Mouse (Mus musculus) frontal cortex, postnatal 14 days (tissue): Measurements from ENCODE around the gene Nlrp3.

ENCODE experiments used
- DNase-seq, 2 experiments: peaks; one replicate each; pipeline ENCODE4 v3.0.0; 2022; ENCODE audit warnings: low spot score in 2 of 2

Nlrp3 gene

DNA sequence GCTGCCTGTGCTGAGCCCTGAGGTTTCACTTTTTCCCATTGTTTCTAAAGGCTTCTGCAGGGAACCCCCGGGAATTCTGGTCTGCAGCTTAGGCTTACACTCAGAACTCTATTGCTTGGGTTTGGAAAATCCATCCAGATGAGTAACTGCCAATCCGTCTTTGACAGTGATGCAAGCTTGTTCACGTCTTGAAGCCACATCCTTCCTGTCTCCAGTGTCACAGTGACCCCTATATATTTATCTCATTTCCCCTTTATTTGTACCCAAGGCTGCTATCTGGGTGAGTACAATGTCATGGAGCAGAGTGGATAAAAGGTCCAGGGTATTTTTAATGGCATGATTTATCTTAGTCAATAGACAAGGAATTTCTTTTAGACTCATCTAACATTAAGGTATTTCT, at the start of gene Nlrp3:
Gene Nlrp3, plus strand, starts transcription at position 245 of the 400 bp plus-strand sequence.
- no peak for DNase-seq

DNA sequence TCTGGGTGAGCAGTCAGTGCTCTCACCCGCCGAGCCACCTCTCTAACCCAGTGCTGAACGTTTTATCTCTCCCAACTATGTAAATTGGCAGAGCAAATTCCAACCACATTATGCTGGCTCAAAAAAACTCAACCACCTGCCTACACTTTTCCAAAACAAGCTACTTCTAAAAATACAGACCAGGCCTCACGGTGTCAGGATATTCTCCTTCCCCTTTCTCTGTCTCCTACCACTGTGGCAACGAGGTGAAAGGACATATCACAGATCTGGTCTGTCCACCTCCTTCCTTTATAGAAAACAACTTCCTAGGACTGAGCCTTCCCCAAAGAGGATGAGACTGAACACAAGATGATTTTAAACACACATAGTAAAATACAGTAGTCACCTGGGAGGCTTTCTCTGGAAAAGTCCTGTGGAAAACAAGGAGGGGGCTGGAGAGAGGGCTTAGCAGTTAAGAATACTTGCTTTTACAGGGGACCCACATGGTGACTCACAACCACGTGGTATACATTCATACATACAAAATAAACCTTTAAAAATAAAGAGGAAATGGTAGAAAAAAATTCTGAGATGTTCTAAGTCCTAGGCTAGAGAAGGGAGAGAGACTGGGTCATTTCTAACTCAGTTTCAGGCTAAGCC, 44.6 kb upstream of the Nlrp3 start:
- no peak for DNase-seq

DNA sequence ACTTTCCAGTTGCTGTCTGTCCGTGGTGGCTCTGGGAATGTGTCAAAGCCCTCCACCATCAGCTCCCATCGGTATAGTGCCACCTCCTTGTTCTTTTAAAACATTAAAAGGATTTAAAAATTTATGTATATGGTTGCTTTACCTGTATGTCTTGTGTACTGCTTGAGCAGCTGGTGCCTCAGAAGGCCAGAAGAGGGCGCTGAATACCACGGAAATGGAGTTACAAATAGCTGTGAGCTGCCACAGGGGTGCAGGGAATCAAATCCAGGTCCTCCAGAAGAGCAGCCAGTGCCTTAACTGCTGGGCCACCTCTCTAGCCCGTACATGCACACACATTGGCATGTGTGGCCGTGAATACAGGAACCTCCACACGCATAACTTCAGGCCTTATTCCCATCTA, 43.6 kb upstream of the Nlrp3 start:
- no peak for DNase-seq

DNA sequence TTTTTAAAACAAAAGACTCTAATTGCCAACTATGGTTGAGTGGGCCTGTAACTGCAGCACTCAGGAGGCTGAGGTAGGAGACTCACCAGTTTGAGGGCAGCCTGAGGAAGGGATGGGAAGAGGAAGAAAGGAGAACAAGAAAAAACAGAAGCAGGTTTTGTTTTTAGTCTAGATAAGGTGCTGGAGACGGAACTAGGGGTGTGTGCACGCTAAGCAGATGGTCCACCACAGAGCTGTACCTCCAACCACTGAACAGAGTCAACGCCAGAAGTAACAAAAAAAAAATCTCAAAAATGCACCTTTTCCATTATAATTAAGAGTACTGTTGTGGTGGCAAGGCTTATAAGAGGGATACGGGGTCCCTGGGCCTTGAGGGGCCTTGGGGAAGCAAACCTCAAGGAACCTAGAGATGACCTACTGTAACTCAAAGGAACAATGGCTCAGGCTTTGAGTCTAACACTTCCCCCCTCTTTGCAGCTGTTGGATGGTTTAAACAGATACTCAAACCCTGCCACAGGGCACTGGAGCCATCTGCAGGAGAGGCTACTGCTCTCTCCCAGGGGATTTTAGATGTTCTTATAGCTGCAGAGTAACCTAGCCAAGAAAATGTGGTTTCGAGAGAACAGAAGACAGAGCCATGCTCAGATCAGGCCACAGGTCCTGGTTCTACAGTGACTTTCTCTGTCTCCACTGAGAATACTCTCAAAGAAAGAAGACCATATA, 39.2 kb upstream of the Nlrp3 start:
- no peak for DNase-seq

DNA sequence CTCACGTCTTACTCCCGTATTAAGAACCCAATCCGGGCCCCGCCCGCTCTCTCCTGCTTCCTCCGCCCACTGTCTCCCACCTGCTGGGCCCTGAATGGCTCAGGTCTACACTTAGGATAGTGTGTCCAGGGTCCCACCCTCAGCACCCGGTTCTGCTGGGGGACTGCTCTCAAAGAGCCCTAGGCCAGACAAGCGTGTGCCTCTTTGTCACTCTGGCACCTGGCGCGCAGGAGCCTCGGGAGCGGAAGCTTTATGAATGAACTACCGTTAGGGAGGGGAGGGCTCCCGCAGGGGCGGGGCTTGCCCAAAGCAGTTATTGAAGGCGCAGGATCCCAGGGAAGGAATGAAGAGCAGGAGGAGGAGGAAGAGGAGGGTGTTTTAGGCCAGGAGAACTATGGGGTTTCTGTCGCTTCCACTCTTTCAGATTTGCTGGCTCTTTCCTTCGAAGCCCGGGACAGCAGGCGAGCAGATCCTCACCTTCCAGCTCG, 36.0 kb upstream of the Nlrp3 start:
- peak; percentile 40 to 48 for DNase-seq

DNA sequence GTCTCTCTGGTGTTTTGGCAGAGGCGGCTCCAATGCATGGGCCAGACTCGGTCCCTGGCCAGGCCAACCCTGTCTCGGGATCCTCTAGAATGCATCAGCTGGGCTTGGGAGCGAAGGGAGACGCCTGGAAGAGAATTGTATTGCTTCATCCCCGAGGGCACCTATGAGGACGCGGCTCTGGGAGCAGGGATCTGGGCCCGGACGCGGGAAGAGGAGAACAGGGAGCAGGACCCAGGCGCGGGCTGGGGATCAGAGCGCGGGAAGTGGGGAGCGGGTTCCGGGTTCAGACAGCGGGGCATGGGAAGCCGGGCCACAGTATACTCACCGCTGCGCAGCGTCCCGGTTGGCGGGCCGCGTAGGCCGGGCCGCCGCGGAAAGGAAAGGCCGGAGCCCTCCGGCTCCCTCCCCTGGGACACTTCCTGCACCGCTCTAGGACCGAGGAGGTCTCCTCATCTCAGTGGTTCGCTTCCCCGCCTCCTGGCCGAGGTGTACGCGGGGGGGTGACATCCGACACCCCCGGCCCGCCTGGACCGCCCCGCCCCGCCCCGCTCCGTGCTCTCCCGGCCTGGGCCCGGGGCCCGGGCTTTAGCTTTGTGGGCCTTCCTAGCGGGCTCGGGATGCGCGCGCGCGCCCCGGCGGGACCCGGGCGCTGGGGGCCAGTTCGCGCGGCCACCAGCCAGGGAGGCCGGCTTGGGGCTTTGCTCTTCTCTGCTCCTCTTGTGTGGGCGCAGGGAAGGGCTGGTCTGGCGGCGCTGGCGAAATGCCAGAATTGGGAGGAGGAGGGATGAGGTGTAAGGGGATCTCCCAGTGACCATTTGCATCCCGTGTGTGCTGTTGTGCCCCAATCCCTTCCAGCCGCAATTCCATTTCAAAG, 35.3 kb upstream of the Nlrp3 start:
- DNase-seq = peak; percentile 55 to 64

DNA sequence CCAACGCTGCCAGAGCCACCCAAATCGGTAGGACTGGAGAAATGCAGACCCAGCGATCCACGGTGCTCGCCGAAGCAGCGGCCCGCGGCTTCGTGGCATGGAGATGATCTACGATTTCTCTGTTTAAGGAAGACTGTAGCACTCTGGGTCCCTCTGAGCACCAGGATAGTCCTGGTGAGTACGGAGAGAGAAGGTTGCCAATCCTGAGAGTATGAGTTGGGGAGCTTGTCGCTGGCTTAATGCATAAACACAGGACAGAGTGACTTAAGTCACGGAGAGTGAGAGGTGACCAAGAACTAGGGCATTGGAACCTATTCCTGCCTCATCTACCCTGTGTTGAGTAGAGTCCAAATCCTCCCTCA, 34.7 kb upstream of the Nlrp3 start:
- no peak for DNase-seq

DNA sequence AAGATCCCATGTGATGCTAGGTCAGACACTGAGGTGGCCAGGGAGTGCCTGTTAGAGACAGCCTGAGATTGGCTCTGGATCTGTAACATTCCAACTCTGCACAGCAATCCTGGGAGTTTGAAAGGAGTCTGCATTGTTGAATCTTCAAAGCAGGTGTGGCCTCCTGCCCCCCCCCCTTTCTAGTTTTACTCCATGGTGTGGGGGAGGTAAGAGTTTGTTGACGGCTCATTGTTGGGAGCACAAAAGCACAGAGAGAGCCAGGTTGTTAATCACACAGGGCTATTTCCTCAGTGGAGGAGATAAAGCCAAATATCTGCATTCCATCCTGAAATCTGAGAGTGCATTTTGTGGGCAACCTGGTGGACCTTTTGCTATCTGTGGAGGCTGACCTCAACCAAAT, 29.8 kb upstream of the Nlrp3 start:
- no peak for DNase-seq

DNA sequence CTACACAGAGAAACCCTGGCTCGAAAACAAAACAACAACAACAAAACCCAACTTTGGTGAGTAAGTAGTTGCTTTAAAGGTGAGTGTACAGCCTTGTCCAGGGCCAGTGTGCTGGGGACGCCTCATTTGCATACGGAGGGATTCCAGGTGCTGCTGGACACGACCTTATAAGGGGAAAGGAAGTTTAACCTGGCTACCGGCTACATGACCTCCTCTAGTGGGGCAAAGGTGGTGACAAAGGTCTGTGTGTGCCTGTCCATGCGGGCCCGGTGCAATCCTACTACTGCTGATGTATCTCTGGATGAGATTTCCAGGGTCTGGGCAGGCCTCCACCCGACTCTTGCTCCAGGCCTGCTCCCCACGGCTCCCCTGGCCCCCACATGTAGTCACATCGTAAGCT, 28.6 kb upstream of the Nlrp3 start:
- no peak for DNase-seq

DNA sequence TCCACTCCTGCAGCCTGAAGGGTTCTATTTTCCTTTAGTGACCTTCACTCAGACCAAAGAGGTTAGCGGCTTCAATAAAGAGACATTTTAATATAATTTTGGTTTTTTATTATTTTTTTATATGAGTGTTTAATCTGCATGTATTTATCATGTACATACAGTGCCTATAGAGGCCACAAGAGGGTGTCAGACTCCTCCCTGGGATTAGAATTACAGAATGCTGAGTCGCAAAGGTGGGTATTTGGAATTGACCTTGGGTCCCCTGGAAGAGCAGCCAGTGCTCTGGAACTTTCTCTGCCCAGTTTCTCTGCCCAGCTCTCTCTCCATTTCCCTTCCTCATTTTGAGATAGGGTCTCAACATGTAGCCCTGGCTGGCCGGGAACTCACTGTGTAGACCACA, 27.8 kb upstream of the Nlrp3 start:
- DNase-seq = no peak

DNA sequence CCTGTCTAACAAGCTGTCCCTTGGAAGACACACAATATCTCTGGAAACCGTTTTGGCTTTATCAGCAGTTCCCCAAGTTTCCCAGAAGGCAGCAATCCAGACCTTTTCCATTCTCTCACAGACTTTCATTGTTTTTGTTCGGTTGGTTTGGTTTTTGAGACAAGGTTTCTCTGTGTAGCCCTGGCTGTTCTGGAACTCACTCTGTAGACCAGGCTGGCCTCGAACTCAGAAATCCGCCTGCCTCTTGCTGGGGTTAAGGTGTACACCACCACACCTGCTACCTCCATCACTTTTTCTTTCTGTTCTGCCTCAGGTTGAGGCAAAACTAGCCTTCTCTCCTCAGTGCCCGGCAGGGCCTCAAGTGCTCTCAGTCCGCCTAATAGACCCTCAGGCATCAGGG, 27.0 kb upstream of the Nlrp3 start:
- DNase-seq = no peak

DNA sequence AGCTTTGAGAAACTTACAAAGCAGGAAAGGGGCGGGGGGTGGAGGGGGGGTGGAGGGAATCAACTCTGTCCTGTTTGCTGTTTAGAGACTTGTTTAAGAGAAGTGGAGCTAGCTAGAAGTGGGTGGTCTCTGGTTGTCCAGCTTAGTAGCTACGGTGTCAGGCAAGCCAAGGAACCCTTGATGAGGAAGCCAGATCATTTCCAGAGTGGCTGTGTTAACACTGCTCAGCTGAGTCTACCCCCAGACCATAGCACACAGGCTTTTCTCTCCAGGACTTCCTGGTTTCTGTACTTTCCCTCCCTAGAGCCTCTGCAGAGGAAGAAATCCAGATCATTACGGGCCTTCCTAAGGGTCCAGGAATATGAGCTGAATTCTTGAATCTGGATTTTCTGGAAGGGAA, 26.6 kb upstream of the Nlrp3 start:
- no peak for DNase-seq

DNA sequence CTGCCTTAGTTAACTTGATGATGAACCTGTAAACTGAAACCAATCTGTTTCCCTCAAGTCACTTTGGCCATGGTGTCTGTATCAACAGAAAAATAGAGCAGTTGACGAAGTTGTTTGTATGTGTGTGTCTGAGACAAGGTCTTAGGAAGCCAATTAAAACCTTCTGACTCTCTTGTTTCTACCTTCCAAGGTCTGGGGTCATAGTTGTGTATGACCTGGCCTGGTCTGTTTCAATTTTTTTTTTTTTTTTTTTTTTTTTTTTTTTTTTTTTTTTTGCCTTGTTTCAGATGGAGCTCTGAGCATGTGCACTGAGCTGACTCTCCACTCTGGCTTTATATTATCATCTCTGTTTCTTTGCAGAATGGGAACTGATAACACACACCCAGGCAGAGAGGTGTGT, 23.9 kb upstream of the Nlrp3 start:
- no peak for DNase-seq

DNA sequence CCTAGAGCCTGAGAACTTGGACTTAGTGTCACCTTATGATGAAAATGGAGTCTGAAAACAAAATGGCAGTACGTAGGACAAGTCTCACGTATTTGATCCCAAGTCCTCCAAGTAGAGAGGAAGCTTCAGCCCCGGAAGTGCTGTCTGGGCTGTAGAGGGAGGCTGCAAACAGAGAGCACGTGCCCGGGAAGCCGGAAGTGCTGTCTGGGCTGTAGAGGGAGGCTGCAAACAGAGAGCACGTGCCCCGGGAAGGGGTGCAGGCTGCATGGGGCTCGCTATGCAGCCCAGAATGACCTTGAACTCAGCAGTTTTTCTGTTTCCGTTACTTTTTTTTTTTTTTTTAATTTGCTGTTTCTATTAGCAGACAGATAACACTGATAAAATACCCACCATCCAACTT, 23.1 kb upstream of the Nlrp3 start:
- DNase-seq = no peak

DNA sequence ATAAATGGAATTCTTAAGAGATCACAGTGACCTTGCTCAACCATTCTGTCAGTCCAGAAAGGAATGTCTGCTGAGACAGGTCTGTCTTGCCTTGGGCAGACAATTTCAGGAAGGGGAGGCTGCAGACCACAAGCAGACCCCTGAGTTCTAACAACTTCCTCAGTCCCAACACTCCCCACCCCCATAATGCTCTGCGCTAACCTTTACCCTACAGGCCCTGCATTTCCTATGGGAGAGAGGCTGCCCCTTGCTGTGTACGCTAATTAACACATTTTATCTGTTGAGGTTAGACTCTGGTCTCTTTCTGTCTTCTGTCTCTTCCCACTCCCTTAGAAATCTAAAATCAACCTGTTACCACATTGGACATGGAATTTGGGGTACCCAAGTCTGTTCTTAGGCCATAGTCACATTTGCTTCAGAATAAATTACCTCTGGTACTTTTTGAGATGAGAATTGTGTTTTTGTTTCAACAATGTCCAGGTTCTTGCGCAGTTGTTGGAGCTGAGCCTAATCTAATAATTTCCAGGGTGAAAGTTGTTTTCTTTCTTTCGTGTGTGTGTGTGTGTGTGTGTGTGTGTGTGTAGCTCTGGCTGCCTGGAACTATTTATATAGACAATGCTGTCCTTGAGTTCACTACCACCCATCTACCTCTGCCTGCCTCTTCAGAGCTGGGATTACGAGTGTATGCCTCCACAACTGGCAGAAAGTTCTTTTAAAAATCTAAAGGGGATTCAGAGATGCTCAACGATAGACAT, 21.4 kb upstream of the Nlrp3 start:
- DNase-seq = no peak

DNA sequence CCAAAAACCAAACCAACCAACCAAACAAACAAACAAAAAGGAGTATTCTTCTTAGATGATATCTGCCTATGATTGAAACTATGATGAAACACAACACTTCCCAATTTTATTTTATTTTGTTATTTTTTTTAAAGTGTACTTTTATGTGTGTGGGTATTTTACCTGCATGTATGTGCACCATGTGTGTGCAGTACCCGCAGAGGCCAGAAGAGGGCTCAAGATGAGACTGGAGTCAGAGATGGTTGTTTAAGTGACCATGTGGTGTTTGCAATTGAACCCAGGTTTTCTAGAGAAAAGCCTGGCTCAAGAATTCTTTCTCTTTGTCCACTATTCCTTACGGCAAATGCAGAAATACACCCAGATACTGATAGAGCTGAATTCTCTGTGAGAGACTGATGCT, 17.2 kb upstream of the Nlrp3 start:
- no peak for DNase-seq

DNA sequence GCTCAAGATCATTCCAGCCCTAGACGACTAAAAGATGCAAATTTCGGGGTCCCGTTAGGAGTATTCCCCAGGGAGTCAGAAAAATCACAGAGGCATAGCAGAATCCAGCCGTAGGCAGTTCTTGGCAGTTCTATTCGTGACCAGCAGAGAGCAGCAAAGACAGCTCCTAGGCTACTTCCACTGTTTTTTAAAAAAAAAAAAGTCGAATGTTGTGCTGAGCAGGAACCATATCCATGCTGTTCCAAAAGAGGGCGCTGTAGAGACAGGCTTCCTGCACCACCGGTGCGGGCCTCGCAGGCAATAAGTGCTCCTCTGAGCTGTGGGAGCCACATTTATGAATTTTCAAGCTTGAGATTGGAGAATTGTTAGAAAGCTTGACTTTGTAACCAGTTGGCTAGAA, 16.1 kb upstream of the Nlrp3 start:
- DNase-seq = peak; percentile 67 to 71

DNA sequence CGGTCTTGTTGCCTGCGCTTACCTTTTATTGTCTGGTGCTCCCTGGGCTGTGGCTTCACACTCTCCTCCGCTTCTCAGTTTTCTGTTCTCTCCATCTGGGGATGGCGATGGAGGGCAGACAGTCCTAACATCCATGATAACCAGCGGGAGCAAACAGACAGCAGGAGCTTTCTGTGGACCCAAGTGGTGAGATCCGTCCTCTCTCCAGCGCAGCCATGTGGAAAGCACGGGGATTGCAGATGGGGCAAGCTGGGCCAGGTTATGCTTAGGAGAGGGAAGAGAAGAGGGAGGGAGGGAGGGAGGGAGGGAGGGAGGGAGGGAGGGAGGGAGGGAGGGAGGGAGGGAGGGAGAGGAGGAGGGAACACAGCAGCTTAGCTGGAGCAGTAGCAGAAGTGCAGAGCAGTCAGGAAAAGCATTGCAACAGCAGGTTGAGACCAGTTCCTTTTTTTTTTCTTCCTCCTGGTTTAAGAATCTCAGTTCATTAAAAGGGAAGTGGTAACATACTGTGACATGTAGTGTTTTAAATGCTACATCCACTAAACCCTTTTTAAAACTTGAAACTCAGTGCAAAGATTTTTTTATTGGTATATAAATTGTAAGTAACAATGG, 14.8 kb upstream of the Nlrp3 start, which contains the start of gene Zkscan17:
Gene Zkscan17, minus strand, starts transcription at position 280 of the 609 bp plus-strand sequence.
- peak in 1 of 2 experiments; percentile 12 for DNase-seq

DNA sequence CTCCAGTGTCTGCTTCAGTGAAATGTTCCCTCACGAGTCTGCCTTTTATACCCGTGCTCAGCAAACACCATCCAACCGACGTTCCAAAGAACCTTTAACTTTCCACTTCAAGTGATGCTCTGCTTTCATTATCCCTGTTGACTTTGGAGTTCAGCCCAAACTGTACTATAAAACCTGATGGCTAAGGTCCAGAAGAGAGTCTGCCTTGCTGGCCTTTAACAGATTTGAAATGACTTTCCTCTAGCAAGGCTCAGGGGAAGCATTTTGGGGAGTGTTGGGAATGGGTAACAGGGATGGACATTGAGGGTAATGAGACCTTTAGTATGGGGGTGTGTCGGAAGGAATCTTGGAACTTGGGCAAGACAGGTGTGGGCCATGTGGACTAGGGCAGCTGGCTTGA, 11.1 kb upstream of the Nlrp3 start:
- DNase-seq = no peak

DNA sequence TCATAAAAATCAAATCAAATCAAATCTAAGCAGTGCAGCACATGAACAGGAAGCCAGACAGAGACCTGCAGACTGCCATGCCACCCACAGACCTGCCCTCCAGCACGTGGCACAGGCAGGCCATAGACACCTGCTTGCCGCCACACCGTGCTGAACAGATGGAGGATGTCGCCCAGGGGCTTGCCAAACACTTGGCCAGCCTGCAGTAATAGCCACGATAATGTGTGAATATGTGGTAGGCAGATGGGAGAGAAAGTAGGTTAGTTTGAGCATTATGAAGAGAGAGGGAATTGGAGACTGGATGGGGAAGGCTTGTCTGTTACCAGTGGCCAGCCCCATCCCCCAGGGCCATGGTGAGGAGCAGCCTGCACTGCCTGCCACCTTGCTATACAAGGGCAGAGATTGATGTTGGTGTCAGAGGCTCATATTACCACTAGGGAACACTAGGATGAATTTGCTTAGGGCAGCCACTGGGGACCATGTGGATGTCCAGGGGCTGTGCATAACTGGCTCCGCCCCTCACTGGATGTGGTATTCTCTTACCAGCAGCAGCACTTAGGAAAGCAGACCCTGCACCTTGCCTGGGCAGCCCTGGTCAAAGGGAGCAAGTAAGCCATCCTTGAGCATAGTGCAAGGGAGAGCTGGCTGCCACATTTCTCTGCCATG, 10.4 kb upstream of the Nlrp3 start:
- DNase-seq = no peak

DNA sequence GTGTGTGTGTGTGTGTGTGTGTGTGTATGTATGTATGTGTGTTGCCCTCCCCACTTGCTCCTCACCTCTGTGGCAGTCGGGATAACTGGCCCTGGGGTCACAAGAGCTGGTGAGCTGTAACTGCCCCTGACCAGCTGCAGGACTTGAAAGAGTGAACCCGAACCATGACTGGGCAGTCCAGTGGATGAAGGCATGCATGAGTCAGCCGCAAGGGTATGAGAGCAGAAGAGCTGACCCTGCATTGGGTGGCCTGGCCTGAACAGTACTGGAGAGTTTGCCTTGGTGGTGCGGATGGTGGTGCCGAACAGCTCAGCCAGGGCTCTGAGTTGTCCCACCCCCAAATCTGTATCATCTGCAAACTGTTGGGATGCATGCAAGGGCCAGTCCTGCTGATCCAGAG, 9.8 kb upstream of the Nlrp3 start:
- DNase-seq = no peak
